Mouse (Mus musculus) megakaryocyte, embryonic 14.5 days (primary cell): Measurements from ENCODE around the gene Map1s. TPM values are rescaled to one million over a fixed set of nuclear protein-coding genes. Genes with fewer than 3 reads are reported as not detected.

Source experiments
- H3K27me3 ChIP-seq: replicated peaks from 2 replicates; pipeline ENCODE3; 2012; ENCODE audit warnings: inconsistent platforms
- H3K36me3 ChIP-seq: replicated peaks from 2 replicates; pipeline ENCODE3; 2012; ENCODE audit warnings: low read length, inconsistent platforms, mixed read lengths
- H3K4me1 ChIP-seq: 2 replicates; pipeline ENCODE4 v1.6.1; 2012; ENCODE audit warnings: inconsistent platforms
- H3K4me3 ChIP-seq: replicated peaks from 2 replicates; pipeline ENCODE3; 2012; ENCODE audit warnings: moderate library complexity, mild to moderate bottlenecking, inconsistent platforms
- H3K9me3 ChIP-seq: 2 replicates; pipeline ENCODE4 v1.6.1; 2012; ENCODE audit warnings: inconsistent platforms
- FLI1 ChIP-seq: IDR thresholded peaks from 2 replicates; pipeline ENCODE4 v1.6.1; 2012; ENCODE audit warnings: low read length, inconsistent platforms, mixed read lengths
- GATA1 ChIP-seq: IDR thresholded peaks from 3 replicates; pipeline ENCODE4 v1.6.1; 2012; ENCODE audit warnings: mixed read lengths, low read length, inconsistent platforms, borderline replicate concordance
- polyA plus RNA-seq: library from polyadenylated mRNA; stranded (reverse); fragments of >175 nt; gene quantifications from 2 replicates; pipeline ENCODE4 v1.2.3, GENCODE M21; 2012; ENCODE audit warnings: low replicate concordance; ENCODE audit not compliant: insufficient read depth

The Map1s gene
- polyA plus RNA-seq, 1 experiment = 69.6 TPM

- no peaks in the 10 kb centered on the region for H3K36me3 ChIP-seq
- no peaks in the 10 kb centered on the region for H3K9me3 ChIP-seq
- TF ChIP-seq FLI1 = no peak
- TF ChIP-seq GATA1 = no peak
- H3K27me3 ChIP-seq = peaks cover 34% of the 10 kb centered on the region
- H3K4me3 ChIP-seq = no peak overlapping the region
- peaks cover 24% of the 10 kb centered on the region for H3K4me1 ChIP-seq
Observed at GRCm38 (mm10) chr8:70878178-70878577, 27.6 kb upstream of the Map1s start.

GRCm38 (mm10) chr8:70879500-70879899, 26.2 kb upstream of the Map1s start:
- Histone ChIP-seq H3K9me3 (no peaks in the 10 kb centered on the region), H3K36me3 (no peaks in the 10 kb centered on the region), H3K4me1 (peaks cover 26% of the 10 kb centered on the region), H3K27me3 (peaks cover 34% of the 10 kb centered on the region), H3K4me3 (no peak overlapping the region)
- no peak for TF ChIP-seq GATA1
- TF ChIP-seq FLI1 = no peak

GRCm38 (mm10) chr8:70880126-70880525, 25.6 kb upstream of the Map1s start:
- Histone ChIP-seq H3K36me3 (no peaks in the 10 kb centered on the region), H3K4me3 (no peak overlapping the region), H3K9me3 (no peaks in the 10 kb centered on the region), H3K4me1 (peaks cover 32% of the 10 kb centered on the region), H3K27me3 (peaks cover 34% of the 10 kb centered on the region)
- no peak for TF ChIP-seq GATA1
- no peak for TF ChIP-seq FLI1

- Histone ChIP-seq H3K4me1 (peaks cover 36% of the 10 kb centered on the region), H3K4me3 (no peak overlapping the region), H3K36me3 (no peaks in the 10 kb centered on the region), H3K9me3 (no peaks in the 10 kb centered on the region), H3K27me3 (peaks cover 34% of the 10 kb centered on the region)
- no peak for TF ChIP-seq FLI1
- TF ChIP-seq GATA1 = no peak
Observed at GRCm38 (mm10) chr8:70880546-70880945, 25.2 kb upstream of the Map1s start.

- no peak for TF ChIP-seq FLI1
- TF ChIP-seq GATA1 = no peak
- H3K4me3 ChIP-seq = no peak overlapping the region
- peaks cover 54% of the 10 kb centered on the region for H3K27me3 ChIP-seq
- H3K9me3 ChIP-seq = peaks cover 4% of the 10 kb centered on the region; the same call in 1 of the 2 replicates
- peaks cover 56% of the 10 kb centered on the region for H3K4me1 ChIP-seq
- H3K36me3 ChIP-seq = no peaks in the 10 kb centered on the region
Observed at GRCm38 (mm10) chr8:70884186-70884585, 21.5 kb upstream of the Map1s start.

GRCm38 (mm10) chr8:70884683-70885082, 21.0 kb upstream of the Map1s start:
- H3K36me3 ChIP-seq = no peaks in the 10 kb centered on the region
- H3K27me3 ChIP-seq = peaks cover 52% of the 10 kb centered on the region
- peaks cover 4% of the 10 kb centered on the region; the same call in 1 of the 2 replicates for H3K9me3 ChIP-seq
- TF ChIP-seq FLI1 (no peak), GATA1 (no peak)
- H3K4me1 ChIP-seq = peaks cover 59% of the 10 kb centered on the region
- no peak overlapping the region for H3K4me3 ChIP-seq

- peaks cover 4% of the 10 kb centered on the region; the same call in 1 of the 2 replicates for H3K9me3 ChIP-seq
- TF ChIP-seq GATA1 (no peak), FLI1 (no peak)
- no peaks in the 10 kb centered on the region for H3K36me3 ChIP-seq
- H3K4me1 ChIP-seq = peaks cover 53% of the 10 kb centered on the region
- no peak overlapping the region for H3K4me3 ChIP-seq
- peaks cover 50% of the 10 kb centered on the region for H3K27me3 ChIP-seq
Observed at GRCm38 (mm10) chr8:70885612-70886011, 20.1 kb upstream of the Map1s start.

GRCm38 (mm10) chr8:70887669-70888068, 18.1 kb upstream of the Map1s start:
- peaks cover 61% of the 10 kb centered on the region for H3K27me3 ChIP-seq
- no peak for TF ChIP-seq FLI1
- no peak for TF ChIP-seq GATA1
- H3K36me3 ChIP-seq = peaks cover 3% of the 10 kb centered on the region
- H3K4me3 ChIP-seq = no peak overlapping the region
- peaks cover 19% of the 10 kb centered on the region for H3K9me3 ChIP-seq
- H3K4me1 ChIP-seq = peaks cover 70% of the 10 kb centered on the region

- H3K27me3 ChIP-seq = peaks cover 68% of the 10 kb centered on the region
- no peak for TF ChIP-seq GATA1
- TF ChIP-seq FLI1 = no peak
- peaks cover 23% of the 10 kb centered on the region for H3K9me3 ChIP-seq
- H3K36me3 ChIP-seq = peaks cover 32% of the 10 kb centered on the region
- peak overlapping the region; percentile 14 for H3K4me3 ChIP-seq
- peaks cover 73% of the 10 kb centered on the region for H3K4me1 ChIP-seq
Observed at GRCm38 (mm10) chr8:70890656-70891055, 15.1 kb upstream of the Map1s start.

- H3K27me3 ChIP-seq = peaks cover 62% of the 10 kb centered on the region
- peak overlapping the region; percentile 42 for H3K4me3 ChIP-seq
- H3K4me1 ChIP-seq = peaks cover 75% of the 10 kb centered on the region
- peaks cover 39% of the 10 kb centered on the region for H3K36me3 ChIP-seq
- TF ChIP-seq GATA1 (no peak), FLI1 (no peak)
- H3K9me3 ChIP-seq = peaks cover 21% of the 10 kb centered on the region
Observed at GRCm38 (mm10) chr8:70891356-70891755, 14.4 kb upstream of the Map1s start.
